Mouse (Mus musculus) Muller cell, postnatal 12 days (primary cell): Measurements from ENCODE around the gene Zfp710.
"Not testable (repeated sequence)": the region's sequence is repeated elsewhere in the genome, so short reads cannot be mapped to it uniquely, and the experiment has no call there.

Experiments used
- DNase-seq: peaks from one replicate; pipeline ENCODE4 v3.0.0-alpha.2; 2015; ENCODE audit errors: inconsistent ontology term

Gene Zfp710

DNA sequence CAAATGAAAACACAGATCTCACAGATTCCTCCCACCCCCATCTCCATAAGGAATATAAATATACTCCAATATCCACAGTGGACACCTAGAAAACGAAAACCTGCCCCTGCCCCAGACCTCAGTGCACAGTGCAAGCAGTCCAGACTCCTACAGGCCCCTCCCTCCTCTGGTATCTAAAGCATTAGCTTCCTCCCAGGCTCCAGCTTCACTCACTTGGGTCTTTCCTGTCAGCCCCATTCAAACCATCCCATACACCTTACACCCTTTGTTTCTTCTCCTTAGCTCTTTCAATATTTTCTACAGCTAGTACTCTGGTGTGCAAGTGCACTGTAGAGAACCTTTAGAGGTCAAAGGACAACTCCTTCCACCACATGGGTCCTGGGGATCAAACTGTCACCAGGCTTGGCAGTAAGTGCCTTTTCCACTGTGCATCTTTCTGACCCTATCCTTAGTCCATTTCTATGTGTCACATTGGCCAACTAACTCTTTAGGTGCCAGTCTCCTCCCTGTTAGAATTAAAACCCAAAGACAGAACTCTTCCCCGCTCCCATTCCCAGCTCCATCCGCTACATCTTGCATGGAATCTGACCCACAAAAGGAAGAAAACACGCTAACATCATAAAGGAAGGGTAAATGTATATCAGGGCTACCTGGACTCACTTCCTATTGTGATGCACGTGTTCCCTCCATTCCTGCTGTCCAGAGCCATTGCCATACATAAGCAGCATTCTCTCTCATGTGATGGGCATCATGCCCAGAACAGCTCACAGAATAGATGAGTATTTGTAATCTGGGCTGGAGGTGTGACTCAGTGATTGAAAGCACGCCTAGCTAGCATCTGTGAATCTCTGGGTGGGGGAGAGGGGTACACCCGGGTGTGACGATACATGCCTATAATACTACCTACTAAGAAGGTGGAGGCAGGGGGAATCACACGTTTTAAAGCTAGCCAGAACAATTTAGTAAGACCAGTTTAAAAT lies 86.7 kb downstream of the Zfp710 start:
- peak; percentile 79 for DNase-seq

- peak; percentile 80 for DNase-seq
Observed at GRCm38 (mm10) chr7:80113989-80114388, 89.4 kb downstream of the Zfp710 start.

GRCm38 (mm10) chr7:80114451-80115223 lies 90.0 kb downstream of the Zfp710 start:
- DNase-seq: peak; percentile 84

- peak; percentile 93 for DNase-seq
Observed at GRCm38 (mm10) chr7:80115224-80115590, 90.6 kb downstream of the Zfp710 start, which contains the start of gene Idh2. TSS of gene Idh2 (minus strand) at chr7:80115392.

- no peak for DNase-seq
Observed at GRCm38 (mm10) chr7:80116158-80116557, 91.5 kb downstream of the Zfp710 start.

GRCm38 (mm10) chr7:80119198-80119597 lies 94.6 kb downstream of the Zfp710 start:
- DNase-seq: no peak

GRCm38 (mm10) chr7:80121083-80121482 lies 96.5 kb downstream of the Zfp710 start:
- peak; percentile 87 for DNase-seq

GRCm38 (mm10) chr7:80123115-80123514 lies 98.5 kb downstream of the Zfp710 start:
- DNase-seq: no peak

GRCm38 (mm10) chr7:80123672-80124071 lies 99.1 kb downstream of the Zfp710 start:
- DNase-seq: no peak

DNA sequence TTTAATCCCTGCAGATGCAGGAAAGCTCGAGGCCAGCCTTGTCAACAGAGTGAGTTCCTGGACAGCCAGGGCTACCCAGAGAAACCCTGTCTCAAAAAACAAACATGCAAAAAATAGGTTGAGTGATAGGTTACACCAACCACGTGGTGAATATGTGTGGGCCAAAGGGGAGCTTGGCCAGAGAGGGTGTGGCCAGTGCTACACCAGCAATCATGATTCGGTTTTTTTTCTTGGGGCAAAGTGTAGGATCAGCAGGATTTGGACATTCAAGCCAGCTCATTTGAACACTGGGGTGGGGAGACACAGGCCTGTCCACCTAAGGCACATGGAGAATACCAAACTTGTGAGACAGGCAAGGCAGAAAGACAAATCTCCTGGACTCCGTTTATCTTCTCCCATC lies 104.7 kb downstream of the Zfp710 start:
- DNase-seq: peak; percentile 14

- DNase-seq: peak; percentile 26
Observed at GRCm38 (mm10) chr7:80130344-80131055, 105.9 kb downstream of the Zfp710 start.

GRCm38 (mm10) chr7:80131315-80131714 lies 106.7 kb downstream of the Zfp710 start:
- not testable (repeated sequence) for DNase-seq

GRCm38 (mm10) chr7:80132541-80132940 lies 107.9 kb downstream of the Zfp710 start:
- peak; percentile 59 for DNase-seq

- DNase-seq: peak; percentile 92
Observed at GRCm38 (mm10) chr7:80134454-80135172, 110.0 kb downstream of the Zfp710 start.

GRCm38 (mm10) chr7:80135173-80135532 lies 110.5 kb downstream of the Zfp710 start:
- no peak for DNase-seq

DNA sequence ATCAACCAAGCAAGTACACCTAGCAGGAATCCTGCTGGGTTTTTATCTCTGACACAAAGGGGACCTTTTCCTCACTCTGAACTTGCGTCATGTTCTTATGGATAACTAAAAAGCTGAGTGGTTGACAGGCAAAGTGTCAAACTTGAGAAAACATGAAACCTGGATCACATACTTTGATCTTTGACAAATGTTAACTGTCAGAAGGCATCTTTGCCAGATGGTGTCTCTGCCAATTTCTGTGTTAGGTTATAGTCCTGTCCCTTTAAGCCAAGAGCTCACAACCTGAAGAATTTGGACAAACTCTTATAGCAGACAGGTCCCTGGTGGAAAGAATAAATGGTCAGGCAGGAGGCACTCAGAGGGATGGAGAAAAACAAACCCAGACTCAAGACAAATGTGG lies 113.8 kb downstream of the Zfp710 start:
- DNase-seq: no peak

GRCm38 (mm10) chr7:80140815-80141214 lies 116.2 kb downstream of the Zfp710 start:
- DNase-seq: peak; percentile 75
